In the genomic region with DNA sequence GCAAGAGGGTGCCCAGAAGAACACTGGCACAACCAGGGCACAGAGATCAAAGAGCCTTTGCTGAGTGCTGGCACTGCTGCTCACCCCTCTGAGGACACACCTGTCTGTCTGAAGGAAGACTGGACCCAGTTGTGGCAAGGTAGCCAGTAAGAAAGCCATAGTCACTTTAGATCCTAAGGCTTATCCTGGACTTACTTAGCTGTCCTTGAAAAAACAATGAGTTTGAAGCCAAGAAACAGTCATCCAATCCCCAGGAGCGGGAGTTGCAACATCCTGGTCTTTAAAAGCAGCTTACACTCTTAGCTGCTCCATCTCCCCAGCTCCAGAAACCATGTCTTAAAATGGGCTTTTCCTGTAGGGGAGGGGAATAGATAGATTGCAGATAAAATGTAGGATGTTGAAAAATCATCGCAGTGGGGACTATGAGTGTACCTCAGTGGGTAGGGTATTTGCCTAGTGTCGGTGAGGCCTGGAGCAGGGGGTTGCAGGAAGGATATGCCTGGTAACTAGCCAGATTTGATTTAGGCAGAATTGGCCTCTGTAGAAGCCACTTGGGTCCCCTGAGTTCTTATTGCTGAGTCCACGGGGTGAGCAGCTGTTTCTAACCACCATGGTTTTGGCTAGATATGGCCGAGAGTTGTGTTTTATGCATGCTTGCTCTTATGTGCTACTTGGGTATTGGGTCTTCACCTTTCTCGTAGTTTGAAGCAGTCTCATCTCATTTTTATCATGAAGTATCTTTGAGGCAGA, we compare ENCODE assay signal across 30 mouse cellular contexts. TPM values are rescaled to one million over a fixed set of nuclear protein-coding genes. Genes with fewer than 3 reads are reported as not detected.
DNase-seq lines count a peak whose midpoint lies in the region; ATAC-seq lines count a peak whose summit lies in the region.
"Had no signal": no experiment of that assay in that cellular context is flagged by ENCODE, and none has a peak within 500 bp of the region (broad histone marks: within the 10 kb centered on the region; RNA-seq: fewer than 3 reads in every experiment).

No protein-coding gene starts in this region.

- 78% methylated on average over 6 of the region's 6 CpGs for WGBS in heart, embryonic 12.5 days
- WGBS in intestine, embryonic 16.5 days, result 87% methylated on average over 6 of the region's 6 CpGs

- peaks cover 4% of the 10 kb centered on the region; the same call in 1 of the 2 replicates for H3K4me1 ChIP-seq in heart, embryonic 12.5 days (replicated peaks)
- no peaks in the 10 kb centered on the region for H3K4me1 ChIP-seq in intestine, embryonic 16.5 days (ENCODE audit: control insufficient read depth, insufficient read depth, low read length)
- H3K4me1 ChIP-seq: hindbrain, embryonic 15.5 days; intestine, embryonic 15.5 days; midbrain, embryonic 13.5 days; neural tube, embryonic 13.5 days; stomach, embryonic 15.5 days had no signal

- no peaks in the 10 kb centered on the region for H3K27me3 ChIP-seq in heart, embryonic 12.5 days (replicated peaks)
- H3K27me3 ChIP-seq in intestine, embryonic 16.5 days (replicated peaks; ENCODE audit: control insufficient read depth, insufficient read depth, low read length), result no peaks in the 10 kb centered on the region
- H3K27me3 ChIP-seq: hindbrain, embryonic 15.5 days; intestine, embryonic 15.5 days; midbrain, embryonic 13.5 days; neural tube, embryonic 13.5 days; stomach, embryonic 15.5 days had no signal

- peaks cover 35% of the 10 kb centered on the region for H3K36me3 ChIP-seq in heart, embryonic 12.5 days
- no peaks in the 10 kb centered on the region for H3K36me3 ChIP-seq in intestine, embryonic 16.5 days (ENCODE audit: control insufficient read depth, insufficient read depth, low read length)
- H3K36me3 ChIP-seq: hindbrain, embryonic 15.5 days; intestine, embryonic 15.5 days had no signal

- H3K4me3 ChIP-seq in heart, embryonic 12.5 days, result no peak overlapping the region
- no peak overlapping the region for H3K4me3 ChIP-seq in intestine, embryonic 16.5 days (ENCODE audit: low read length)
- H3K4me3 ChIP-seq: forebrain, embryonic 10.5 days; hindbrain, embryonic 15.5 days; intestine, embryonic 15.5 days; midbrain, embryonic 13.5 days; neural tube, embryonic 13.5 days; stomach, embryonic 15.5 days had no signal

- H3K9ac ChIP-seq in heart, embryonic 12.5 days, result no peak overlapping the region
- H3K9ac ChIP-seq in intestine, embryonic 16.5 days (ENCODE audit: low read depth, low read length), result no peak overlapping the region
- H3K9ac ChIP-seq: hindbrain, embryonic 15.5 days; intestine, embryonic 15.5 days; liver, embryonic 14.5 days; midbrain, embryonic 13.5 days; neural tube, embryonic 13.5 days; stomach, embryonic 15.5 days had no signal

- H3K4me2 ChIP-seq in heart, embryonic 12.5 days, result no peak overlapping the region
- no peak overlapping the region for H3K4me2 ChIP-seq in intestine, embryonic 16.5 days (ENCODE audit: low read depth, low read length)
- H3K4me2 ChIP-seq: hindbrain, embryonic 15.5 days; intestine, embryonic 15.5 days; midbrain, embryonic 13.5 days; neural tube, embryonic 13.5 days; stomach, embryonic 15.5 days had no signal

- peak; percentile 28 to 74 for DNase-seq in adrenal gland, adult (ENCODE audit: inconsistent age in 2 of 2, low spot score in 1 of 2)
- no peak for DNase-seq in adrenal gland, adult 18-20 months (ENCODE audit: low spot score in 2 of 2)
- DNase-seq in heart, adult 18-20 months, result peak; percentile 63 to 68
- peak; percentile 45 for DNase-seq in 3T3-L1 (ENCODE audit: low read depth, low spot score)
- peak; percentile 91 for DNase-seq in fat pad, adult 2 months (ENCODE audit: extremely low read depth, low read depth, low spot score)
- DNase-seq in ovary, postnatal 10 days (ENCODE audit: low spot score), result no peak
- DNase-seq: kidney, postnatal 4 days; thymus, adult 2 months had no signal

- no peak overlapping the region for H3K27ac ChIP-seq in heart, embryonic 12.5 days (ENCODE audit: poor library complexity, severe bottlenecking)
- H3K27ac ChIP-seq in intestine, embryonic 16.5 days (ENCODE audit: low read length), result no peak overlapping the region
- H3K27ac ChIP-seq: forebrain, embryonic 10.5 days; hindbrain, embryonic 15.5 days; intestine, embryonic 15.5 days; liver, embryonic 14.5 days; midbrain, embryonic 13.5 days; neural tube, embryonic 13.5 days; stomach, embryonic 15.5 days had no signal

- H3K9me3 ChIP-seq in heart, embryonic 12.5 days (replicated peaks), result peaks cover 4% of the 10 kb centered on the region; the same call in 1 of the 2 replicates
- H3K9me3 ChIP-seq in intestine, embryonic 16.5 days (ENCODE audit: control insufficient read depth, low read length), result peaks cover 4% of the 10 kb centered on the region
- H3K9me3 ChIP-seq: hindbrain, embryonic 15.5 days; intestine, embryonic 15.5 days; midbrain, embryonic 13.5 days; stomach, embryonic 15.5 days had no signal

- no peak for ATAC-seq in heart, embryonic 12.5 days (ENCODE audit: insufficient number of reproducible peaks, low FRiP score)
- ATAC-seq in intestine, embryonic 16.5 days, result no peak
- ATAC-seq: activated CD4-positive, CD25-positive, alpha-beta regulatory T cell, adult 4 months; CD4-positive, CD25-positive, alpha-beta regulatory T cell, adult 4 months; intestine, embryonic 15.5 days; midbrain, embryonic 13.5 days had no signal

RNA-seq across cellular contexts. Expression of a gene that starts 47.5 kb away (rescaled TPM):
- total RNA-seq in adrenal gland, adult 18-20 months (2021), result not detected
- not detected for total RNA-seq in heart, adult 18-20 months (2021)
- not detected in 2 replicates for polyA plus RNA-seq in heart, embryonic 12.5 days (2016; fragmentation: Nextera tagmentation; extraction: Ambion mirVana)
- polyA plus RNA-seq in intestine, embryonic 16.5 days (2015; fragmentation: Nextera tagmentation; extraction: Ambion mirVana), result not detected in 2 replicates
- total RNA-seq: ES-E14; gastrocnemius, postnatal 36 days; heart, postnatal 14 days; layer of hippocampus, postnatal 10 days; left cerebral cortex, postnatal 10 days; megakaryocyte, adult 5-6 weeks had no signal
- polyA plus RNA-seq: activated CD4-positive, CD25-positive, alpha-beta regulatory T cell, adult 4 months; CD4-positive, CD25-positive, alpha-beta regulatory T cell, adult 4 months; embryonic facial prominence, embryonic 14.5 days; forebrain, embryonic 10.5 days; hindbrain, embryonic 15.5 days; intestine, embryonic 15.5 days; kidney, embryonic 14.5 days; limb, embryonic 14.5 days; liver, embryonic 14.5 days; lung, embryonic 16.5 days; midbrain, embryonic 13.5 days; neural tube, embryonic 13.5 days; spleen, adult 2 months; stomach, embryonic 15.5 days; thymus, adult 2 months had no signal

Comparison
In these comparisons a context has a peak if more than half of its experiments do, and no peak if none do; other contexts are left out.
1. DNase-seq: peak in adrenal gland, adult (2 of 2), heart, adult 18-20 months (2 of 2), 3T3-L1 (single experiment) and fat pad, adult 2 months (single experiment); none in adrenal gland, adult 18-20 months (0 of 2) and ovary, postnatal 10 days (single experiment).